Comparison of ENCODE assay signal across 22 mouse cellular contexts in genomic region chr5:132052637-132053036, GRCm38 (mm10).
DNase-seq lines count a peak whose midpoint lies in the region; ATAC-seq lines count a peak whose summit lies in the region.
"Had no signal": no experiment of that assay in that cellular context is flagged by ENCODE, and none has a peak within 500 bp of the region (broad histone marks: within the 10 kb centered on the region; RNA-seq: fewer than 3 reads in every experiment).

No protein-coding gene starts in this region.

- H3K9ac ChIP-seq in kidney, embryonic 16.5 days (replicated peaks; ENCODE audit: low read length) = no peak overlapping the region
- H3K9ac ChIP-seq in kidney, embryonic 14.5 days (ENCODE audit: low read depth, low read length) = no peak overlapping the region
- no peak overlapping the region for H3K9ac ChIP-seq in midbrain, embryonic 14.5 days (replicated peaks; ENCODE audit: low read length)
- H3K9ac ChIP-seq in midbrain, embryonic 16.5 days (ENCODE audit: low read depth, low read length) = no peak overlapping the region
- H3K9ac ChIP-seq in embryonic facial prominence, embryonic 14.5 days (ENCODE audit: low read depth, low read length) = no peak overlapping the region
- H3K9ac ChIP-seq: embryonic facial prominence, embryonic 12.5 days; forebrain, embryonic 13.5 days; forebrain, postnatal 0 days; hindbrain, embryonic 12.5 days had no signal

- H3K27me3 ChIP-seq in kidney, embryonic 16.5 days (ENCODE audit: insufficient read depth, low read length) = no peaks in the 10 kb centered on the region
- H3K27me3 ChIP-seq in kidney, embryonic 14.5 days (ENCODE audit: control insufficient read depth, insufficient read depth, low read length) = no peaks in the 10 kb centered on the region
- H3K27me3 ChIP-seq in midbrain, embryonic 14.5 days (ENCODE audit: control insufficient read depth, insufficient read depth, low read length) = no peaks in the 10 kb centered on the region
- no peaks in the 10 kb centered on the region for H3K27me3 ChIP-seq in midbrain, embryonic 16.5 days (ENCODE audit: control insufficient read depth, insufficient read depth, low read depth, low read length)
- no peaks in the 10 kb centered on the region for H3K27me3 ChIP-seq in embryonic facial prominence, embryonic 14.5 days (replicated peaks; ENCODE audit: control insufficient read depth, insufficient read depth, low read length)
- H3K27me3 ChIP-seq: CH12.LX; embryonic facial prominence, embryonic 12.5 days; forebrain, embryonic 13.5 days; hindbrain, embryonic 12.5 days; Patski had no signal

- H3K27ac ChIP-seq in kidney, embryonic 16.5 days (ENCODE audit: low read length) = no peak overlapping the region
- no peak overlapping the region for H3K27ac ChIP-seq in kidney, embryonic 14.5 days (ENCODE audit: low read depth, low read length)
- no peak overlapping the region for H3K27ac ChIP-seq in midbrain, embryonic 14.5 days (replicated peaks; ENCODE audit: low read depth, low read length)
- no peak overlapping the region for H3K27ac ChIP-seq in midbrain, embryonic 16.5 days (ENCODE audit: low read length)
- no peak overlapping the region for H3K27ac ChIP-seq in embryonic facial prominence, embryonic 14.5 days (replicated peaks; ENCODE audit: low read depth, low read length)
- H3K27ac ChIP-seq: embryonic facial prominence, embryonic 12.5 days; forebrain, embryonic 13.5 days; gastrocnemius, adult 2 months; heart, embryonic 10.5 days; hindbrain, embryonic 12.5 days; hindbrain, postnatal 0 days had no signal

- no peak overlapping the region for H3K4me3 ChIP-seq in kidney, embryonic 16.5 days (ENCODE audit: low read length)
- H3K4me3 ChIP-seq in kidney, embryonic 14.5 days (ENCODE audit: low read length) = no peak overlapping the region
- H3K4me3 ChIP-seq in midbrain, embryonic 14.5 days (replicated peaks; ENCODE audit: low read depth, low read length) = no peak overlapping the region
- no peak overlapping the region for H3K4me3 ChIP-seq in midbrain, embryonic 16.5 days (ENCODE audit: low read depth, low read length)
- no peak overlapping the region for H3K4me3 ChIP-seq in embryonic facial prominence, embryonic 14.5 days (ENCODE audit: low read depth, low read length)
- H3K4me3 ChIP-seq: embryonic facial prominence, embryonic 12.5 days; forebrain, embryonic 13.5 days; gastrocnemius, adult 2 months; heart, embryonic 10.5 days; hindbrain, embryonic 12.5 days had no signal

- H3K9me3 ChIP-seq in kidney, embryonic 16.5 days (ENCODE audit: low read length) = no peaks in the 10 kb centered on the region
- H3K9me3 ChIP-seq in kidney, embryonic 14.5 days (ENCODE audit: control insufficient read depth, low read length) = no peaks in the 10 kb centered on the region
- H3K9me3 ChIP-seq in midbrain, embryonic 14.5 days (ENCODE audit: control insufficient read depth, low read length) = no peaks in the 10 kb centered on the region
- H3K9me3 ChIP-seq in midbrain, embryonic 16.5 days (replicated peaks; ENCODE audit: control insufficient read depth, low read length, poor library complexity, severe bottlenecking) = no peaks in the 10 kb centered on the region
- no peaks in the 10 kb centered on the region for H3K9me3 ChIP-seq in embryonic facial prominence, embryonic 14.5 days (ENCODE audit: control insufficient read depth, low read length)
- H3K9me3 ChIP-seq: embryonic facial prominence, embryonic 12.5 days; forebrain, embryonic 13.5 days; heart, embryonic 10.5 days; hindbrain, embryonic 12.5 days had no signal

- H3K4me1 ChIP-seq in kidney, embryonic 16.5 days (ENCODE audit: insufficient read depth, low read length) = 0 out of 2 replicates have a peak, but pooled peaks cover 9% of the 10 kb centered on the region
- no peaks in the 10 kb centered on the region for H3K4me1 ChIP-seq in kidney, embryonic 14.5 days (ENCODE audit: control insufficient read depth, insufficient read depth, low read length)
- H3K4me1 ChIP-seq in midbrain, embryonic 14.5 days (ENCODE audit: control insufficient read depth, insufficient read depth, low read length) = 0 out of 2 replicates have a peak, but pooled peaks cover 3% of the 10 kb centered on the region
- H3K4me1 ChIP-seq in midbrain, embryonic 16.5 days (ENCODE audit: control insufficient read depth, insufficient read depth, low read length) = 0 out of 2 replicates have a peak, but pooled peaks cover 5% of the 10 kb centered on the region
- peaks cover 12% of the 10 kb centered on the region; the same call in 1 of the 2 replicates for H3K4me1 ChIP-seq in embryonic facial prominence, embryonic 14.5 days (ENCODE audit: control insufficient read depth, insufficient read depth, low read length)
- H3K4me1 ChIP-seq: heart, embryonic 10.5 days; hindbrain, embryonic 12.5 days had no signal

- WGBS in kidney, embryonic 16.5 days = 38% methylated on average over 13 of the region's 13 CpGs
- WGBS in kidney, embryonic 14.5 days = 42% methylated on average over 13 of the region's 13 CpGs
- WGBS in midbrain, embryonic 14.5 days = 46% methylated on average over 13 of the region's 13 CpGs
- 46% methylated on average over 13 of the region's 13 CpGs for WGBS in midbrain, embryonic 16.5 days
- 49% methylated on average over 13 of the region's 13 CpGs for WGBS in embryonic facial prominence, embryonic 14.5 days

- DNase-seq in midbrain, embryonic 14.5 days = peak; percentile 33
- DNase-seq in embryonic facial prominence, embryonic 14.5 days (ENCODE audit: low spot score) = peak; percentile 62
- no peak for DNase-seq in frontal cortex, postnatal 14 days (ENCODE audit: low spot score in 2 of 2)
- DNase-seq: adrenal gland, postnatal 25 days; cerebellum, adult 2 months; cerebellum, postnatal 10 days; forebrain, postnatal 0 days; gastrocnemius, adult 2 months; heart, adult 18-20 months; heart, postnatal 10 days; heart, postnatal 4 days had no signal

- no peaks in the 10 kb centered on the region for H3K36me3 ChIP-seq in kidney, embryonic 16.5 days (ENCODE audit: insufficient read depth, low read length)
- H3K36me3 ChIP-seq in kidney, embryonic 14.5 days (ENCODE audit: control insufficient read depth, insufficient read depth, low read length) = no peaks in the 10 kb centered on the region
- H3K36me3 ChIP-seq in midbrain, embryonic 14.5 days (ENCODE audit: control insufficient read depth, insufficient read depth, low read length) = no peaks in the 10 kb centered on the region
- no peaks in the 10 kb centered on the region for H3K36me3 ChIP-seq in midbrain, embryonic 16.5 days (ENCODE audit: control insufficient read depth, insufficient read depth, low read length)
- no peaks in the 10 kb centered on the region for H3K36me3 ChIP-seq in embryonic facial prominence, embryonic 14.5 days (ENCODE audit: control insufficient read depth, insufficient read depth, low read length)
- H3K36me3 ChIP-seq: embryonic facial prominence, embryonic 12.5 days; heart, embryonic 10.5 days; hindbrain, embryonic 12.5 days had no signal

- ATAC-seq in kidney, embryonic 16.5 days (ENCODE audit: low FRiP score, low TSS enrichment) = no peak
- no peak for ATAC-seq in kidney, embryonic 14.5 days (ENCODE audit: low FRiP score, low TSS enrichment)
- ATAC-seq in midbrain, embryonic 14.5 days (ENCODE audit: low FRiP score, low TSS enrichment) = no peak
- ATAC-seq in midbrain, embryonic 16.5 days = no peak
- ATAC-seq in embryonic facial prominence, embryonic 14.5 days (ENCODE audit: low read depth) = no peak
- ATAC-seq: activated CD4-positive, CD25-positive, alpha-beta regulatory T cell, adult 4 months; forebrain, embryonic 13.5 days; forebrain, postnatal 0 days; hindbrain, postnatal 0 days; Patski had no signal

- H3K4me2 ChIP-seq in kidney, embryonic 16.5 days (replicated peaks; ENCODE audit: low read depth, low read length) = peak overlapping the region; percentile 20
- H3K4me2 ChIP-seq in kidney, embryonic 14.5 days (replicated peaks; ENCODE audit: low read depth, low read length) = no peak overlapping the region
- H3K4me2 ChIP-seq in midbrain, embryonic 14.5 days (ENCODE audit: low read length) = no peak overlapping the region
- H3K4me2 ChIP-seq in midbrain, embryonic 16.5 days (ENCODE audit: low read length) = no peak overlapping the region
- H3K4me2 ChIP-seq in embryonic facial prominence, embryonic 14.5 days (ENCODE audit: low read depth, low read length) = no peak overlapping the region; the same call in 1 of the 2 replicates
- H3K4me2 ChIP-seq: embryonic facial prominence, embryonic 12.5 days; forebrain, embryonic 13.5 days; hindbrain, embryonic 12.5 days had no signal

Comparison
In these comparisons a context has a peak if more than half of its experiments do, and no peak if none do; other contexts are left out.
1. DNase-seq: peak in midbrain, embryonic 14.5 days (single experiment) and embryonic facial prominence, embryonic 14.5 days (single experiment); none in frontal cortex, postnatal 14 days (0 of 2).